Mouse (Mus musculus) neural tube, embryonic 11.5 days (tissue): ENCODE data around the gene Adgrd1. TPM values are rescaled to one million over a fixed set of nuclear protein-coding genes. Genes with fewer than 3 reads are reported as not detected.

Source experiments
- ATAC-seq: fragments of 200-750 bp; cut with Nextera tagmentation; 2 replicates; pipeline ENCODE4 v1.8.0; 2017; ENCODE audit warnings: moderate number of reproducible peaks, mild to moderate bottlenecking, moderate TSS enrichment, moderate library complexity; ENCODE audit not compliant: insufficient read depth, low FRiP score, low TSS enrichment
- DNase-seq: peaks from one replicate; pipeline ENCODE4 v3.0.0-alpha.2; 2015; ENCODE audit warnings: low spot score
- H3K27ac ChIP-seq: fragments of 300-500 bp; sonication (generic); 2 replicates; pipeline ENCODE4 v1.5.1; 2014; ENCODE audit warnings: low read depth, mild to moderate bottlenecking, low read length
- H3K27me3 ChIP-seq: fragments of 300-500 bp; sonication (generic); 2 replicates; pipeline ENCODE4 v1.6.1; 2014; ENCODE audit warnings: mild to moderate bottlenecking, low read length, mixed read lengths; ENCODE audit not compliant: control insufficient read depth, insufficient read depth
- H3K36me3 ChIP-seq: fragments of 300-500 bp; sonication (generic); 2 replicates; pipeline ENCODE4 v1.6.1; 2014; ENCODE audit warnings: mild to moderate bottlenecking, low read length, moderate library complexity, mixed read lengths; ENCODE audit not compliant: control insufficient read depth, insufficient read depth
- H3K4me1 ChIP-seq: fragments of 300-500 bp; sonication (generic); 2 replicates; pipeline ENCODE4 v1.6.1; 2014; ENCODE audit warnings: low read length, mixed read lengths; ENCODE audit not compliant: control insufficient read depth, insufficient read depth
- H3K4me2 ChIP-seq: fragments of 300-500 bp; sonication (generic); 2 replicates; pipeline ENCODE4 v1.6.1; 2014; ENCODE audit warnings: low read depth, mild to moderate bottlenecking, moderate library complexity
- H3K4me3 ChIP-seq: fragments of 300-500 bp; sonication (generic); 2 replicates; pipeline ENCODE4 v1.5.1; 2014; ENCODE audit warnings: low read depth, low read length
- H3K9ac ChIP-seq: fragments of 300-500 bp; sonication (generic); 2 replicates; pipeline ENCODE4 v1.6.1; 2014; ENCODE audit warnings: mild to moderate bottlenecking, low read length
- H3K9me3 ChIP-seq: fragments of 300-500 bp; sonication (generic); 2 replicates; pipeline ENCODE4 v1.6.1; 2016; ENCODE audit warnings: low read length; ENCODE audit not compliant: control insufficient read depth
- WGBS: fragments of 180-500 bp; shearing (Covaris S2); extraction: QIAGEN DNeasy Blood & Tissue Kit; methylation state at CpG from one replicate; pipeline ENCODE4 v1.1.7; 2014; 5-methylcytosine and 5-hydroxymethylcytosine counted together
- polyA plus RNA-seq: library from polyadenylated mRNA; unstranded; fragments of >200 nt; fragmentation: Nextera tagmentation; extraction: Ambion mirVana; gene quantifications from 2 replicates; pipeline ENCODE4 v1.2.1, GENCODE M21; 2014

Adgrd1 gene
- polyA plus RNA-seq, 1 experiment from 2014 or later: 0.16 TPM

- peak; percentile 6 for DNase-seq
- no peaks in the 10 kb centered on the region for H3K4me1 ChIP-seq
- H3K9me3 ChIP-seq: no peaks in the 10 kb centered on the region
- H3K9ac ChIP-seq: no peak overlapping the region
- ATAC-seq: no peak
- no peak overlapping the region for H3K4me3 ChIP-seq
- no peaks in the 10 kb centered on the region for H3K36me3 ChIP-seq
- H3K27me3 ChIP-seq: no peaks in the 10 kb centered on the region
- H3K27ac ChIP-seq: no peak overlapping the region
- 84% methylated on average over 6 of the region's 6 CpGs for WGBS
- no peak overlapping the region for H3K4me2 ChIP-seq
These were observed 92.5 kb downstream of the Adgrd1 start for GRCm38 (mm10) chr5:129189071-129189470.

DNA sequence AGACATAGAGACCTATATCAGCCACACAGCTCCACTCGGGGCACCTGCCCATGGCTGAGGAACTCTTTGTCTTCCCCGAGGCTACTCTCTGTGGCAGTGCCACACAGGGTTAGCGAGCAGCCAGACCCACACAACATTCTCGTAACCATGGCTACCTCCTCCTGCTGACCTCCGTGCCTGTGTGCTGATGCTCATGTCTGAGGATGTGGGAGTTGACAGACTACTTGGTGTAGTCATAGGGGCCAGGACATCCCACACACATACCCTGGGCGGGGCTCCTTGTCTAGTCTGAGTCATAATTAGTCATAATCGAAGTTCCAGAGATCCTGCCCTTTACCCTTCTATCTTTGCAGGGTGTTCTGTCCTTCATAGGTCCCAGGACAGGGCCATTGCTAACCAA lies 93.5 kb downstream of the Adgrd1 start:
- Histone ChIP-seq H3K36me3 (no peaks in the 10 kb centered on the region), H3K4me3 (no peak overlapping the region), H3K27me3 (no peaks in the 10 kb centered on the region), H3K27ac (no peak overlapping the region), H3K9me3 (no peaks in the 10 kb centered on the region), H3K4me1 (no peaks in the 10 kb centered on the region), H3K4me2 (no peak overlapping the region), H3K9ac (no peak overlapping the region)
- ATAC-seq (no peak), DNase-seq (peak; percentile 9)
- WGBS: 72% methylated on average over 7 of the region's 7 CpGs

DNA sequence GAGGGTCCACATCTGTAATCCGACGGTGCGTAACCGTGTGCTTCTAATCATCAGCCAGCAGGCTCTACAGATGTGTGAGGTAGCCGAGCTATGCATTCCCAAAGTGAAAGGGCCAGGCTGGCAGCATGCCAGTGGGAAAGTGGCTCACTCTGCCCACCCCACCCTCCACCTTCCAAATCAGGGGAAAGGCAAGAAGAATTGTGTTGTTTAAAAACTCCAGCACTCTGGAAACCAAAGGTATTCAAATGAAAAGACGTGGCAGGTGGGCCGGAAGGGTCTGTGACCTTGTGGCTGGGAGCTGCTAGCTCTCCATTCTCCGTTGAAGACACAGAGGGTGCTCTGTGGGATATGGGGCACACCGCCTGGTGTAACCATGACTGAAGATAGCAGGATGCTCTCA lies 100.0 kb downstream of the Adgrd1 start:
- H3K9me3 ChIP-seq: no peaks in the 10 kb centered on the region
- H3K4me3 ChIP-seq: no peak overlapping the region
- WGBS: 63% methylated on average over 9 of the region's 9 CpGs
- H3K27me3 ChIP-seq: no peaks in the 10 kb centered on the region
- no peak overlapping the region for H3K27ac ChIP-seq
- no peak overlapping the region for H3K9ac ChIP-seq
- ATAC-seq (no peak), DNase-seq (no peak)
- H3K36me3 ChIP-seq: no peaks in the 10 kb centered on the region
- H3K4me1 ChIP-seq: no peaks in the 10 kb centered on the region
- no peak overlapping the region for H3K4me2 ChIP-seq

DNA sequence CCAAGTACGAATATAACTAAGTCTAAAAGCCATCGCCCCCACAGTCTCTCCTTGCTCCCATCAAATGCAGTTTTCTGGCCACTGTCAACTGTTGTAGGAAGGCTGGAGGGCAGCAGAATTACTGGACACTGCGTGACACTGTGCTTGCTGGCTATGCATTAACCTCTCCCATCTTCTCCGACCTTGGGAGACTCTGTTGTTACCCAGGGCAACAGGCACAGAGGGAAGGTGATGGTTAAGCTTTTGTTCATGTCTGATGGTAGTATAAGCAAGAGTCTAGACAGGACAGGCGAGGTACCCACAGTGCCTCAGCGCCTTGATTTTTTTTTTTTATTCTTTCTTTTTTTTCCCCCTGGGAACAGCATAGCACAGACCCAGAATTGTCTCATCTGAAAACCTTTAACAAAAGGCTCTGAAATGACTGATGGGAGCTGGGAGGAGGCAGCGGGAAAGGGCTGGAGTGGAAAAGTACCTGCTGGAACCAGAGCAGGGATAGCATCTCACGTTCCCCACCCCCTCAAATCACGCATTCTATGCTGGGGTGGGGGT lies 100.5 kb downstream of the Adgrd1 start:
- no peaks in the 10 kb centered on the region for H3K27me3 ChIP-seq
- no peaks in the 10 kb centered on the region for H3K36me3 ChIP-seq
- no peak overlapping the region for H3K27ac ChIP-seq
- no peak overlapping the region for H3K4me3 ChIP-seq
- WGBS: 60% methylated on average over 9 of the region's 9 CpGs
- H3K4me1 ChIP-seq: no peaks in the 10 kb centered on the region
- H3K4me2 ChIP-seq: no peak overlapping the region
- H3K9me3 ChIP-seq: no peaks in the 10 kb centered on the region
- no peak overlapping the region for H3K9ac ChIP-seq
- no peak for DNase-seq
- ATAC-seq: no peak

- Histone ChIP-seq H3K9ac (no peak overlapping the region), H3K9me3 (no peaks in the 10 kb centered on the region), H3K27me3 (no peaks in the 10 kb centered on the region), H3K36me3 (no peaks in the 10 kb centered on the region), H3K4me2 (no peak overlapping the region), H3K27ac (no peak overlapping the region), H3K4me1 (no peaks in the 10 kb centered on the region), H3K4me3 (no peak overlapping the region)
- WGBS: 91% methylated on average over 3 of the region's 3 CpGs
- no peak for DNase-seq
- no peak for ATAC-seq
These were observed 103.6 kb downstream of the Adgrd1 start for GRCm38 (mm10) chr5:129200132-129200531.

GRCm38 (mm10) chr5:129208279-129208678 lies 111.7 kb downstream of the Adgrd1 start:
- Histone ChIP-seq H3K9me3 (no peaks in the 10 kb centered on the region), H3K27ac (no peak overlapping the region), H3K4me2 (no peak overlapping the region), H3K4me1 (peaks cover 4% of the 10 kb centered on the region; the same call in 1 of the 2 replicates), H3K36me3 (no peaks in the 10 kb centered on the region), H3K4me3 (no peak overlapping the region), H3K9ac (no peak overlapping the region), H3K27me3 (no peaks in the 10 kb centered on the region)
- no peak for DNase-seq
- no peak for ATAC-seq

DNA sequence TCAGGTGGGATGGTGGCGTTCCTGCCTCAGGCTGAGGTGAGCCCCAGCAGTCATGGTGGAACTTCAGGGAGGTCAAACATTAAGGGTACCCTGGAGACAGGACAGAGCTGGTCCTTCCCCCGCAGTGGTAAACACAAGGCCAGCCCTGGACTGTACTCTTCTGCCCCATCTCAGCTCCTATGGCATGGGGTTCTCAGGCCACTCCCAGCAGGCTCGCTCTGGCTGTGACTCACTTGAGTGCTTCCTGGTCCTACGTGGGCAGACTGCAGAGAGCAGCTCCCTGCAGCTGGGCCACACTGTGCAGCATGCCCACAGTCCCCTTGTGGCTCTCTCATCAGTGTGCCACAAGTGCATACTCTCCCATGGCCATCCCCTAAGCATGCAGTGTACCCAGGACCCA lies 112.3 kb downstream of the Adgrd1 start:
- Histone ChIP-seq H3K9ac (no peak overlapping the region), H3K4me1 (peaks cover 4% of the 10 kb centered on the region; the same call in 1 of the 2 replicates), H3K9me3 (no peaks in the 10 kb centered on the region), H3K27ac (no peak overlapping the region), H3K27me3 (no peaks in the 10 kb centered on the region), H3K36me3 (no peaks in the 10 kb centered on the region), H3K4me3 (no peak overlapping the region), H3K4me2 (no peak overlapping the region)
- no peak for DNase-seq
- WGBS: 83% methylated on average over 4 of the region's 4 CpGs
- ATAC-seq: no peak

GRCm38 (mm10) chr5:129211385-129212031 lies 115.0 kb downstream of the Adgrd1 start:
- 54% methylated on average over 14 of the region's 14 CpGs for WGBS
- H3K4me1 ChIP-seq: peaks cover 4% of the 10 kb centered on the region; the same call in 1 of the 2 replicates

DNA sequence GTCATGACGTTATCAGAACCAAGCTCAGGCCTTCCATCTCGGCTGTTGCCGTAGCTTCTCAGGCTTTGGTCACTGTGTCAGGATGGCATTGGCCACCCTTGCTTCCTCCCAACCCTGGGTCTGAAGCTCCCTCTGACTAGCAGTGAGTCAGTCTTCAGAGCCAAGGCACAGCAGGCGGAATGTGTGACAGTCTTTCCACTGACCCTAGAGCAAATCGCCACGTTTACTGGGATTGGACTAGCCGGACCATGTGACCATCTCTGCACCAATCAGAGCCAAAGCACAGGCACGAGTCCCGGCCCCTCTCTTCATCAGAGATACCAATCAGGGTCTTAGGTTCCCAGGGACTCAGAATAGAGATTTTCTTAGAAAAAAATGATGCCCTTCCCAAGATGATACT lies 117.5 kb downstream of the Adgrd1 start:
- no peaks in the 10 kb centered on the region for H3K36me3 ChIP-seq
- 50% methylated on average over 9 of the region's 9 CpGs for WGBS
- DNase-seq: no peak
- H3K9ac ChIP-seq: no peak overlapping the region
- H3K4me2 ChIP-seq: no peak overlapping the region
- ATAC-seq: no peak
- H3K4me1 ChIP-seq: peaks cover 16% of the 10 kb centered on the region
- H3K27ac ChIP-seq: no peak overlapping the region
- H3K4me3 ChIP-seq: no peak overlapping the region
- H3K27me3 ChIP-seq: no peaks in the 10 kb centered on the region
- H3K9me3 ChIP-seq: no peaks in the 10 kb centered on the region

More at GRCm38 (mm10) chr5:129211385-129212031, 115.0 kb downstream of the Adgrd1 start:
- no peak for ATAC-seq
- H3K9ac ChIP-seq: no peak overlapping the region
- no peak overlapping the region for H3K27ac ChIP-seq
- H3K4me2 ChIP-seq: no peak overlapping the region
- no peak for DNase-seq
- H3K36me3 ChIP-seq: no peaks in the 10 kb centered on the region
- no peak overlapping the region for H3K4me3 ChIP-seq
- no peaks in the 10 kb centered on the region for H3K9me3 ChIP-seq
- no peaks in the 10 kb centered on the region for H3K27me3 ChIP-seq
